In the genomic region with DNA sequence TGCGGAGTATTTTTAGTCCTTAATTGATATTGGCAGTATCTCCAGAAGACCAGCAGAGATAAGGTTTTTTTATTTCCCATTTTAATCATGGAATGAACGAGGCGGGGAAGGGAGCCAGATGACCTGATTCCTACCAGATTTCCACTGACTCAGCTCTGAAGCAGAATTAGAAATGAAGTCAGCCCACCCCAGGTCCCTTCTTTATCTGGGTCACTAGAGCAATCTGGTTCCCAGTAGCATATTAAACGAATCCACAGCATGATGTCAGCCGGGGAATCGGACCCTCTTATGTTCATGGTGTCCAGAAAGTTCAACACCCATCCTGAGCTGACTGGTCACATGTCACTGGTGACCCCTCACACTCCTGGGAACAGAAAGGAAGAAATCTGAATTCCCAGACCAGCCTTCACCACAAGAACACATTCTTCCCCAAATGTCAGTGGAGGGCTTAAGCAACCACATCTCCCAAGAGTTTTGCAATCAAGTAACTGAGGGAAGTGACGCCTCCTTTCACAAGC, we compare ENCODE assay signal across 8 mouse cellular contexts.
DNase-seq lines count a peak whose midpoint lies in the region; ATAC-seq and TF ChIP-seq lines count a peak whose summit lies in the region.

No protein-coding gene starts in this region.

- no peak overlapping the region for H3K9ac ChIP-seq in embryonic facial prominence, embryonic 14.5 days (ENCODE audit: low read depth, low read length)
- no peak overlapping the region for H3K9ac ChIP-seq in kidney, postnatal 0 days (ENCODE audit: low read depth, low read length)
- no peak overlapping the region for H3K9ac ChIP-seq in stomach, embryonic 14.5 days (replicated peaks; ENCODE audit: low read depth, low read length)

- no peak for DNase-seq in embryonic facial prominence, embryonic 14.5 days (ENCODE audit: low spot score)
- DNase-seq in embryonic facial prominence, embryonic 10.5 days (ENCODE audit: low spot score) = no peak
- peak; percentile 61 for DNase-seq in kidney, postnatal 0 days (ENCODE audit: low spot score)
- no peak for DNase-seq in thymus, postnatal 25 days

- 73% methylated on average over 7 of the region's 7 CpGs for WGBS in embryonic facial prominence, embryonic 14.5 days
- WGBS in embryonic facial prominence, embryonic 10.5 days = 89% methylated on average over 7 of the region's 7 CpGs
- WGBS in kidney, postnatal 0 days = 58% methylated on average over 7 of the region's 7 CpGs
- 76% methylated on average over 7 of the region's 7 CpGs for WGBS in stomach, embryonic 14.5 days

- no peaks in the 10 kb centered on the region for H3K79me3 ChIP-seq in C2C12 (ENCODE audit: low read depth)

- H3K27ac ChIP-seq in embryonic facial prominence, embryonic 14.5 days (replicated peaks; ENCODE audit: low read depth, low read length) = 0 out of 2 replicates have a peak overlapping the region, but pooled peaks have one; percentile 23
- no peak overlapping the region for H3K27ac ChIP-seq in embryonic facial prominence, embryonic 10.5 days (replicated peaks)
- H3K27ac ChIP-seq in kidney, postnatal 0 days = peak overlapping the region; percentile 58
- peak overlapping the region; percentile 15; the same call in 1 of the 2 replicates for H3K27ac ChIP-seq in stomach, embryonic 14.5 days (ENCODE audit: low read length)

- peaks cover 25% of the 10 kb centered on the region for H3K79me2 ChIP-seq in C2C12 (ENCODE audit: control insufficient read depth, insufficient read depth)

- no peaks in the 10 kb centered on the region for H3K9me3 ChIP-seq in embryonic facial prominence, embryonic 14.5 days (ENCODE audit: control insufficient read depth, low read length)
- no peaks in the 10 kb centered on the region for H3K9me3 ChIP-seq in embryonic facial prominence, embryonic 10.5 days
- H3K9me3 ChIP-seq in kidney, postnatal 0 days (replicated peaks; ENCODE audit: low read length) = no peaks in the 10 kb centered on the region
- H3K9me3 ChIP-seq in stomach, embryonic 14.5 days (ENCODE audit: control insufficient read depth, low read depth, low read length) = no peaks in the 10 kb centered on the region

- no peak overlapping the region for H3K4me2 ChIP-seq in embryonic facial prominence, embryonic 14.5 days (ENCODE audit: low read depth, low read length)
- H3K4me2 ChIP-seq in kidney, postnatal 0 days (ENCODE audit: low read length) = no peak overlapping the region
- H3K4me2 ChIP-seq in stomach, embryonic 14.5 days (replicated peaks; ENCODE audit: low read depth, low read length) = no peak overlapping the region

- no peaks in the 10 kb centered on the region for H3K27me3 ChIP-seq in embryonic facial prominence, embryonic 14.5 days (replicated peaks; ENCODE audit: control insufficient read depth, insufficient read depth, low read length)
- H3K27me3 ChIP-seq in embryonic facial prominence, embryonic 10.5 days (replicated peaks; ENCODE audit: low read depth, poor library complexity, severe bottlenecking) = no peaks in the 10 kb centered on the region
- H3K27me3 ChIP-seq in C2C12 (ENCODE audit: control insufficient read depth, insufficient read depth, insufficient read length) = no peaks in the 10 kb centered on the region
- H3K27me3 ChIP-seq in kidney, postnatal 0 days (ENCODE audit: insufficient read depth, low read length) = no peaks in the 10 kb centered on the region
- H3K27me3 ChIP-seq in stomach, embryonic 14.5 days (ENCODE audit: control insufficient read depth, insufficient read depth, low read length) = no peaks in the 10 kb centered on the region

- H3ac ChIP-seq in C2C12 (ENCODE audit: control insufficient read depth, insufficient read length, low read depth) = no peak overlapping the region

- no peak overlapping the region for H3K4me3 ChIP-seq in embryonic facial prominence, embryonic 14.5 days (ENCODE audit: low read depth, low read length)
- H3K4me3 ChIP-seq in embryonic facial prominence, embryonic 10.5 days = no peak overlapping the region
- H3K4me3 ChIP-seq in C2C12 (ENCODE audit: insufficient read depth, poor library complexity, severe bottlenecking) = no peak overlapping the region
- no peak overlapping the region for H3K4me3 ChIP-seq in kidney, postnatal 0 days (replicated peaks; ENCODE audit: low read depth, low read length)
- no peak overlapping the region for H3K4me3 ChIP-seq in stomach, embryonic 14.5 days (ENCODE audit: low read depth, low read length)

- no peak for TF ChIP-seq CTCF in C2C12 (IDR thresholded peaks at IDR 0.05; ENCODE audit: control insufficient read depth, insufficient read depth, insufficient read length)
- TF ChIP-seq CTCF in kidney, postnatal 0 days (IDR thresholded peaks at IDR 0.05; ENCODE audit: low read depth) = no peak

- ATAC-seq in embryonic facial prominence, embryonic 14.5 days (ENCODE audit: low read depth) = no peak
- ATAC-seq in common myeloid progenitor, adult 5-6 weeks (replicated peaks; ENCODE audit: low read depth, poor library complexity, severe bottlenecking) = peak; percentile 77
- ATAC-seq in kidney, postnatal 0 days (replicated peaks; ENCODE audit: low FRiP score, low read depth) = no peak
- no peak for ATAC-seq in stomach, embryonic 14.5 days (ENCODE audit: insufficient number of reproducible peaks, insufficient read depth, low FRiP score, low read depth)
- no peak for ATAC-seq in inflammation-experienced regulatory T-cells, adult 6 months

- H3K36me3 ChIP-seq in embryonic facial prominence, embryonic 14.5 days (ENCODE audit: control insufficient read depth, insufficient read depth, low read length) = no peaks in the 10 kb centered on the region; the same call in 1 of the 2 replicates
- H3K36me3 ChIP-seq in embryonic facial prominence, embryonic 10.5 days (replicated peaks) = peaks cover 25% of the 10 kb centered on the region
- peaks cover 13% of the 10 kb centered on the region for H3K36me3 ChIP-seq in C2C12 (ENCODE audit: control insufficient read depth, insufficient read depth)
- H3K36me3 ChIP-seq in kidney, postnatal 0 days (ENCODE audit: insufficient read depth, low read length) = peaks cover 16% of the 10 kb centered on the region; the same call in 1 of the 2 replicates
- no peaks in the 10 kb centered on the region for H3K36me3 ChIP-seq in stomach, embryonic 14.5 days (ENCODE audit: control insufficient read depth, insufficient read depth, low read length)

- peaks cover 9% of the 10 kb centered on the region for H3K4me1 ChIP-seq in embryonic facial prominence, embryonic 14.5 days (ENCODE audit: control insufficient read depth, insufficient read depth, low read length)
- H3K4me1 ChIP-seq in embryonic facial prominence, embryonic 10.5 days = peaks cover 24% of the 10 kb centered on the region
- peaks cover 35% of the 10 kb centered on the region for H3K4me1 ChIP-seq in kidney, postnatal 0 days (replicated peaks; ENCODE audit: insufficient read depth, low read length)
- H3K4me1 ChIP-seq in stomach, embryonic 14.5 days (ENCODE audit: control insufficient read depth, insufficient read depth, low read length) = peaks cover 28% of the 10 kb centered on the region

TF ChIP-seq in C2C12, 6 proteins besides CTCF, POLR2A, EP300 and RAD21:
- TF ChIP-seq USF1 (IDR thresholded peaks at IDR 0.05; ENCODE audit: low read depth) (peak; percentile 66), MAX (IDR thresholded peaks at IDR 0.05) (no peak), CEBPB (IDR thresholded peaks at IDR 0.05; ENCODE audit: low read depth) (peak; percentile 47)
TF ChIP-seq in C2C12: peak in this region for 2.
